Mouse (Mus musculus): Measurements from ENCODE around the gene Gm14214. TPM values are rescaled to one million over a fixed set of nuclear protein-coding genes. Genes with fewer than 3 reads are reported as not detected.

Gm14214 gene
- total RNA-seq (2014; rRNA removed; ENCODE audit: low replicate concordance) (not detected in 2 replicates), polyA plus RNA-seq (2015; fragmentation: Nextera tagmentation; extraction: Ambion mirVana) (not detected in 2 replicates)

- H3K27me3 ChIP-seq (ENCODE audit: control insufficient read depth, insufficient read depth, low read length) = no peaks in the 10 kb centered on the region
- H3K4me1 ChIP-seq (ENCODE audit: control insufficient read depth, insufficient read depth) = no peaks in the 10 kb centered on the region
- DNase-seq (ENCODE audit: low spot score) = no peak
- ATAC-seq (ENCODE audit: insufficient read depth, low read depth) = no peak
- no peaks in the 10 kb centered on the region for H3K36me3 ChIP-seq (replicated peaks; ENCODE audit: control insufficient read depth, insufficient read depth, low read length)
- no peak within 1 kb of the TSS for H3K4me2 ChIP-seq (ENCODE audit: low read depth, low read length)
- no peaks in the 10 kb centered on the region for H3K9me3 ChIP-seq (replicated peaks; ENCODE audit: control insufficient read depth, low read length)
- H3K4me3 ChIP-seq (ENCODE audit: low read depth, low read length) = no peak within 1 kb of the TSS
- no peak within 1 kb of the TSS for H3K27ac ChIP-seq (ENCODE audit: low read depth)
- H3K9ac ChIP-seq (replicated peaks; ENCODE audit: low read depth, low read length) = no peak within 1 kb of the TSS
- TF ChIP-seq EP300 (IDR thresholded peaks at IDR 0.05; ENCODE audit: low read depth) (no peak), CTCF (IDR thresholded peaks at IDR 0.05; ENCODE audit: low read depth) (no peak)
Measured at GRCm38 (mm10) chr2:154769930-154770329, at the start of gene Gm14214. Gm14214 (minus strand) TSS chr2:154770030.

- Histone ChIP-seq H3K4me2 (ENCODE audit: low read depth, low read length) (no peak overlapping the region), H3K36me3 (replicated peaks; ENCODE audit: control insufficient read depth, insufficient read depth, low read length) (no peaks in the 10 kb centered on the region; the same call in 1 of the 2 replicates)
Measured at GRCm38 (mm10) chr2:154818599-154818998, 48.8 kb upstream of the Gm14214 start.

GRCm38 (mm10) chr2:154817788-154818187 lies 48.0 kb upstream of the Gm14214 start:
- H3K9me3 ChIP-seq (replicated peaks; ENCODE audit: control insufficient read depth, low read length) = no peaks in the 10 kb centered on the region
- H3K4me3 ChIP-seq (ENCODE audit: low read depth, low read length) = no peak overlapping the region
- DNase-seq (ENCODE audit: low spot score) = peak; percentile 32
- H3K27ac ChIP-seq (ENCODE audit: low read depth) = peak overlapping the region; percentile 57; the same call in 1 of the 2 replicates
- 24% methylated on average over 1 of the region's 1 CpGs for WGBS
- ATAC-seq (ENCODE audit: insufficient read depth, low read depth) = no peak
- no peaks in the 10 kb centered on the region for H3K27me3 ChIP-seq (ENCODE audit: control insufficient read depth, insufficient read depth, low read length)
- TF ChIP-seq CTCF (IDR thresholded peaks at IDR 0.05; ENCODE audit: low read depth) (peak; percentile 53), EP300 (IDR thresholded peaks at IDR 0.05; ENCODE audit: low read depth) (no peak)
- no peak overlapping the region for H3K9ac ChIP-seq (replicated peaks; ENCODE audit: low read depth, low read length)
- no peaks in the 10 kb centered on the region; the same call in 1 of the 2 replicates for H3K36me3 ChIP-seq (replicated peaks; ENCODE audit: control insufficient read depth, insufficient read depth, low read length)
- peaks cover 55% of the 10 kb centered on the region for H3K4me1 ChIP-seq (ENCODE audit: control insufficient read depth, insufficient read depth)
- no peak overlapping the region for H3K4me2 ChIP-seq (ENCODE audit: low read depth, low read length)

More at GRCm38 (mm10) chr2:154818599-154818998, 48.8 kb upstream of the Gm14214 start:
- DNase-seq (ENCODE audit: low spot score) (no peak), ATAC-seq (ENCODE audit: insufficient read depth, low read depth) (no peak)
- Histone ChIP-seq H3K4me1 (ENCODE audit: control insufficient read depth, insufficient read depth) (peaks cover 55% of the 10 kb centered on the region), H3K4me3 (ENCODE audit: low read depth, low read length) (no peak overlapping the region), H3K27ac (ENCODE audit: low read depth) (peak overlapping the region; percentile 47; the same call in 1 of the 2 replicates), H3K9ac (replicated peaks; ENCODE audit: low read depth, low read length) (no peak overlapping the region), H3K9me3 (replicated peaks; ENCODE audit: control insufficient read depth, low read length) (no peaks in the 10 kb centered on the region), H3K27me3 (ENCODE audit: control insufficient read depth, insufficient read depth, low read length) (no peaks in the 10 kb centered on the region)
- TF ChIP-seq CTCF (IDR thresholded peaks at IDR 0.05; ENCODE audit: low read depth) (no peak), EP300 (IDR thresholded peaks at IDR 0.05; ENCODE audit: low read depth) (no peak)
- WGBS = 37% methylated on average over 1 of the region's 1 CpGs

GRCm38 (mm10) chr2:154817089-154817488 lies 47.3 kb upstream of the Gm14214 start:
- H3K4me3 ChIP-seq (ENCODE audit: low read depth, low read length) = no peak overlapping the region
- H3K4me2 ChIP-seq (ENCODE audit: low read depth, low read length) = no peak overlapping the region
- H3K27me3 ChIP-seq (ENCODE audit: control insufficient read depth, insufficient read depth, low read length) = no peaks in the 10 kb centered on the region
- H3K36me3 ChIP-seq (replicated peaks; ENCODE audit: control insufficient read depth, insufficient read depth, low read length) = no peaks in the 10 kb centered on the region
- no peak overlapping the region for H3K9ac ChIP-seq (replicated peaks; ENCODE audit: low read depth, low read length)
- H3K4me1 ChIP-seq (ENCODE audit: control insufficient read depth, insufficient read depth) = peaks cover 54% of the 10 kb centered on the region
- no peak for DNase-seq (ENCODE audit: low spot score)
- H3K27ac ChIP-seq (ENCODE audit: low read depth) = no peak overlapping the region
- TF ChIP-seq CTCF (IDR thresholded peaks at IDR 0.05; ENCODE audit: low read depth) = no peak
- no peak for TF ChIP-seq EP300 (IDR thresholded peaks at IDR 0.05; ENCODE audit: low read depth)
- ATAC-seq (ENCODE audit: insufficient read depth, low read depth) = no peak
- no peaks in the 10 kb centered on the region for H3K9me3 ChIP-seq (replicated peaks; ENCODE audit: control insufficient read depth, low read length)
- WGBS = 54% methylated on average over 3 of the region's 3 CpGs

GRCm38 (mm10) chr2:154813426-154813825 lies 43.6 kb upstream of the Gm14214 start:
- H3K9me3 ChIP-seq (replicated peaks; ENCODE audit: control insufficient read depth, low read length) = no peaks in the 10 kb centered on the region
- ATAC-seq (ENCODE audit: insufficient read depth, low read depth) = no peak
- 86% methylated on average over 2 of the region's 2 CpGs for WGBS
- H3K9ac ChIP-seq (replicated peaks; ENCODE audit: low read depth, low read length) = no peak overlapping the region
- DNase-seq (ENCODE audit: low spot score) = no peak
- peaks cover 43% of the 10 kb centered on the region for H3K4me1 ChIP-seq (ENCODE audit: control insufficient read depth, insufficient read depth)
- no peak overlapping the region for H3K27ac ChIP-seq (ENCODE audit: low read depth)
- no peak for TF ChIP-seq CTCF (IDR thresholded peaks at IDR 0.05; ENCODE audit: low read depth)
- TF ChIP-seq EP300 (IDR thresholded peaks at IDR 0.05; ENCODE audit: low read depth) = no peak
- no peak overlapping the region for H3K4me3 ChIP-seq (ENCODE audit: low read depth, low read length)
- no peaks in the 10 kb centered on the region for H3K27me3 ChIP-seq (ENCODE audit: control insufficient read depth, insufficient read depth, low read length)
- H3K36me3 ChIP-seq (replicated peaks; ENCODE audit: control insufficient read depth, insufficient read depth, low read length) = no peaks in the 10 kb centered on the region
- no peak overlapping the region for H3K4me2 ChIP-seq (ENCODE audit: low read depth, low read length)

GRCm38 (mm10) chr2:154810821-154811220 lies 41.0 kb upstream of the Gm14214 start:
- no peak for DNase-seq (ENCODE audit: low spot score)
- ATAC-seq (ENCODE audit: insufficient read depth, low read depth) = no peak
- no peak overlapping the region for H3K27ac ChIP-seq (ENCODE audit: low read depth)
- H3K9me3 ChIP-seq (replicated peaks; ENCODE audit: control insufficient read depth, low read length) = no peaks in the 10 kb centered on the region
- no peak overlapping the region for H3K9ac ChIP-seq (replicated peaks; ENCODE audit: low read depth, low read length)
- no peak for TF ChIP-seq CTCF (IDR thresholded peaks at IDR 0.05; ENCODE audit: low read depth)
- TF ChIP-seq EP300 (IDR thresholded peaks at IDR 0.05; ENCODE audit: low read depth) = no peak
- H3K4me1 ChIP-seq (ENCODE audit: control insufficient read depth, insufficient read depth) = peaks cover 33% of the 10 kb centered on the region
- H3K27me3 ChIP-seq (ENCODE audit: control insufficient read depth, insufficient read depth, low read length) = no peaks in the 10 kb centered on the region
- no peaks in the 10 kb centered on the region for H3K36me3 ChIP-seq (replicated peaks; ENCODE audit: control insufficient read depth, insufficient read depth, low read length)
- WGBS = 75% methylated on average over 1 of the region's 1 CpGs
- no peak overlapping the region for H3K4me3 ChIP-seq (ENCODE audit: low read depth, low read length)
- no peak overlapping the region for H3K4me2 ChIP-seq (ENCODE audit: low read depth, low read length)

Data from heart, postnatal 0 days (tissue).